Mouse (Mus musculus): ENCODE data around the gene Acox3.

DNA sequence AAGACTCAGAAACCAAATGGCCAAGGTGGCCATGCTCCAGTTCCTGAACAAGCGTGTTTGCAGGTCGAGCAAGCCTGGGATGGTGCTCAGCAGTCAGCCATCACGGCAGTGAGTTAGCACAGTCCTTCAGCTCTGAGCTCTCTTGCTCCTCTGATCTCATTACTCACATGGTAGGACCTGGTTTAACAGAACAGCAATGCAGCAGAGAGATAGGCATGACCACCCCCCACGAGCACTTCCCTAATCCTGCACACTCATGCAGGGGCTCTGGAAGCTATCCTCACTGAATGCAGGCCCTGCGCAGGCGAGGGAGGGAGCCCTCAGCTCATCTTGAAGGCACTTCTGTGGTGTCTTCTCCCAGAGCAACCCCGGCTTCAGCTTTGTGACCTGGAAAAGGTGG, 26.4 kb upstream of the Acox3 start:
- no peak for TF ChIP-seq POLR2A (IDR thresholded peaks at IDR 0.05; ENCODE audit: borderline replicate concordance, low read depth, low read length)
- no peak for TF ChIP-seq CTCF (IDR thresholded peaks at IDR 0.05; ENCODE audit: low read depth, low read length)

Measured in bone marrow macrophage, adult 2 months (primary cell).